Mouse (Mus musculus) lung, adult 2 months (tissue): Measurements from ENCODE around the gene Gm20388. TPM values are rescaled to one million over a fixed set of nuclear protein-coding genes. Genes with fewer than 3 reads are reported as not detected.
A peak's percentile ranks its signal among the peaks of the same experiment; 100 is the strongest.

Experiments used
- DNase-seq: peaks from one replicate; pipeline ENCODE4 v3.0.0; 2022
- H3K4me1 ChIP-seq: fragments of 200-500 bp; 2 replicates; pipeline ENCODE4 v1.6.1; 2011; ENCODE audit warnings: low read length; ENCODE audit not compliant: control insufficient read depth, insufficient read depth
- H3K4me3 ChIP-seq: fragments of 200-500 bp; replicated peaks from 2 replicates; pipeline ENCODE3; 2011; ENCODE audit warnings: low read depth, mild to moderate bottlenecking, control low read depth, low read length; ENCODE audit errors: extremely low read depth
- CTCF ChIP-seq: fragments of 200-500 bp; IDR thresholded peaks from 2 replicates; pipeline ENCODE4 v1.5.1; 2011; ENCODE audit warnings: mild to moderate bottlenecking, low read length, control low read depth; ENCODE audit not compliant: insufficient read depth
- POLR2A ChIP-seq: fragments of 200-500 bp; IDR thresholded peaks from 2 replicates; pipeline ENCODE4 v1.6.1; 2011; ENCODE audit warnings: low read depth, mild to moderate bottlenecking, control low read depth, low read length, borderline replicate concordance; ENCODE audit errors: extremely low read depth
- WGBS: fragments of 180-500 bp; shearing (Covaris S2); methylation state at CpG from one replicate; pipeline ENCODE4 v1.1.7; 2018; 5-methylcytosine and 5-hydroxymethylcytosine counted together
- polyA plus RNA-seq: library from polyadenylated mRNA; depleted of rRNA; stranded (reverse); fragments of >200 nt; gene quantifications from 2 replicates; pipeline ENCODE4 v1.2.3, GENCODE M21; 2012

Gm20388 gene
- polyA plus RNA-seq, 1 experiment, result 67.8 TPM

- peaks cover 12% of the 10 kb centered on the region for H3K4me1 ChIP-seq
- H3K4me3 ChIP-seq, result peak overlapping the region; percentile 97
- under 1% methylated on average over 117 of the region's 127 CpGs for WGBS
- peak; percentile 86 for DNase-seq
- peak; percentile 53; the same call in 1 of the 2 replicates for TF ChIP-seq POLR2A
- TF ChIP-seq CTCF, result peak; percentile 29; the same call in 1 of the 2 replicates
Measured at GRCm38 (mm10) chr8:122678061-122678895, 2767.6 kb downstream of the Gm20388 start.

GRCm38 (mm10) chr8:122678896-122679210, 2768.2 kb downstream of the Gm20388 start:
- DNase-seq, result no peak
- WGBS, result 1% methylated on average over 14 of the region's 14 CpGs
- H3K4me1 ChIP-seq, result peaks cover 12% of the 10 kb centered on the region

GRCm38 (mm10) chr8:122679325-122679920, 2768.8 kb downstream of the Gm20388 start:
- no peak for DNase-seq
- no peak for TF ChIP-seq CTCF
- no peak for TF ChIP-seq POLR2A
- Histone ChIP-seq H3K4me3 (no peak overlapping the region), H3K4me1 (peaks cover 12% of the 10 kb centered on the region)
- WGBS, result 49% methylated on average over 11 of the region's 11 CpGs

More at GRCm38 (mm10) chr8:122678896-122679210, 2768.2 kb downstream of the Gm20388 start:
- TF ChIP-seq CTCF, result no peak
- TF ChIP-seq POLR2A, result no peak
- peak overlapping the region; percentile 97 for H3K4me3 ChIP-seq

GRCm38 (mm10) chr8:122680171-122680570, 2769.5 kb downstream of the Gm20388 start:
- H3K4me3 ChIP-seq, result no peak overlapping the region
- peaks cover 6% of the 10 kb centered on the region for H3K4me1 ChIP-seq
- DNase-seq, result no peak
- WGBS, result 57% methylated on average over 7 of the region's 7 CpGs
- TF ChIP-seq CTCF (no peak), POLR2A (no peak)

- 86% methylated on average over 11 of the region's 11 CpGs for WGBS
- no peak overlapping the region for H3K4me3 ChIP-seq
- TF ChIP-seq CTCF (no peak), POLR2A (no peak)
Measured at GRCm38 (mm10) chr8:122682820-122683219, 2772.2 kb downstream of the Gm20388 start.

GRCm38 (mm10) chr8:122685097-122685861, 2774.6 kb downstream of the Gm20388 start:
- DNase-seq, result no peak
- WGBS, result 55% methylated on average over 19 of the region's 19 CpGs
- H3K4me1 ChIP-seq, result no peaks in the 10 kb centered on the region
- no peak overlapping the region for H3K4me3 ChIP-seq
- TF ChIP-seq CTCF, result no peak
- no peak for TF ChIP-seq POLR2A

More at GRCm38 (mm10) chr8:122682820-122683219, 2772.2 kb downstream of the Gm20388 start:
- no peaks in the 10 kb centered on the region for H3K4me1 ChIP-seq
- no peak for DNase-seq

GRCm38 (mm10) chr8:122686879-122687278, 2776.2 kb downstream of the Gm20388 start:
- no peak overlapping the region for H3K4me3 ChIP-seq
- 68% methylated on average over 9 of the region's 9 CpGs for whole genome bisulfite sequencing
- no peaks in the 10 kb centered on the region for H3K4me1 ChIP-seq
- no peak for TF ChIP-seq CTCF
- no peak for TF ChIP-seq POLR2A
- no peak for DNase-seq

- WGBS, result 86% methylated on average over 1 of the region's 1 CpGs
- Histone ChIP-seq H3K4me3 (no peak overlapping the region), H3K4me1 (peaks cover 6% of the 10 kb centered on the region; the same call in 1 of the 2 replicates)
- TF ChIP-seq POLR2A (no peak), CTCF (no peak)
- no peak for DNase-seq
Measured at GRCm38 (mm10) chr8:122689315-122689714, 2778.7 kb downstream of the Gm20388 start.

- no peak for DNase-seq
- Histone ChIP-seq H3K4me1 (peaks cover 6% of the 10 kb centered on the region; the same call in 1 of the 2 replicates), H3K4me3 (no peak overlapping the region)
- WGBS, result 73% methylated on average over 6 of the region's 6 CpGs
- no peak for TF ChIP-seq POLR2A
- TF ChIP-seq CTCF, result no peak
Measured at GRCm38 (mm10) chr8:122691018-122691417, 2780.4 kb downstream of the Gm20388 start.
